Mouse (Mus musculus) heart, postnatal 0 days (tissue): ENCODE data around the gene Speg. TPM values are rescaled to one million over a fixed set of nuclear protein-coding genes. Genes with fewer than 3 reads are reported as not detected.

Experiments
- ATAC-seq: fragments of 200-750 bp; cut with Nextera tagmentation; 2 replicates; pipeline ENCODE4 v1.8.0; 2017; ENCODE audit warnings: low read depth, moderate number of reproducible peaks, moderate library complexity; ENCODE audit not compliant: insufficient read depth
- DNase-seq: peaks from one replicate; pipeline ENCODE4 v3.0.0-alpha.2; 2016; ENCODE audit warnings: low spot score
- H3K27ac ChIP-seq: fragments of 300-500 bp; sonication (generic); 2 replicates; pipeline ENCODE4 v1.5.1; 2014; ENCODE audit warnings: low read depth, mild to moderate bottlenecking
- H3K27me3 ChIP-seq: fragments of 300-500 bp; sonication (generic); 2 replicates; pipeline ENCODE4 v1.6.1; 2014; ENCODE audit warnings: low read length, mixed read lengths; ENCODE audit not compliant: control insufficient read depth, insufficient read depth
- H3K36me3 ChIP-seq: fragments of 300-500 bp; sonication (generic); replicated peaks from 2 replicates; pipeline ENCODE4 v1.6.1; 2014; ENCODE audit warnings: low read length, mixed read lengths; ENCODE audit not compliant: control insufficient read depth, insufficient read depth
- H3K4me1 ChIP-seq: fragments of 300-500 bp; sonication (generic); 2 replicates; pipeline ENCODE4 v1.6.1; 2014; ENCODE audit warnings: antibody characterized with exemption; ENCODE audit not compliant: control insufficient read depth, insufficient read depth
- H3K4me2 ChIP-seq: fragments of 300-500 bp; sonication (generic); 2 replicates; pipeline ENCODE4 v1.6.1; 2014; ENCODE audit warnings: low read depth, mild to moderate bottlenecking, low read length, moderate library complexity
- H3K4me3 ChIP-seq: fragments of 300-500 bp; sonication (generic); 2 replicates; pipeline ENCODE4 v1.5.1; 2014; ENCODE audit warnings: low read depth, low read length
- H3K9ac ChIP-seq: fragments of 300-500 bp; sonication (generic); replicated peaks from 2 replicates; pipeline ENCODE4 v1.6.1; 2014; ENCODE audit warnings: low read depth, low read length, mixed read lengths
- H3K9me3 ChIP-seq: fragments of 300-500 bp; sonication (generic); replicated peaks from 2 replicates; pipeline ENCODE4 v1.6.1; 2016; ENCODE audit warnings: low read length; ENCODE audit not compliant: control insufficient read depth
- CTCF ChIP-seq: IDR thresholded peaks from 2 replicates; pipeline ENCODE4 v1.5.1; 2016; ENCODE audit warnings: antibody characterized with exemption, control low read depth, low read depth
- EP300 ChIP-seq: IDR thresholded peaks from 2 replicates; pipeline ENCODE4 v1.6.1; 2016; ENCODE audit warnings: antibody characterized with exemption, low read depth
- WGBS: fragments of 180-500 bp; shearing (Covaris S2); extraction: QIAGEN DNeasy Blood & Tissue Kit; methylation state at CpG from one replicate; pipeline ENCODE4 v1.1.7; 2014; 5-methylcytosine and 5-hydroxymethylcytosine counted together
- polyA plus RNA-seq: library from polyadenylated mRNA; unstranded; fragments of >200 nt; fragmentation: Nextera tagmentation; extraction: Ambion mirVana; gene quantifications from 2 replicates; pipeline ENCODE4 v1.2.1, GENCODE M21; 2015
- total RNA-seq: library from RNA; depleted of rRNA; stranded (reverse); fragments of >200 nt; gene quantifications from 2 replicates; pipeline ENCODE4 v1.2.3, GENCODE M21; 2014; ENCODE audit warnings: low replicate concordance

The Speg gene
- total and polyA plus RNA-seq, 2 experiments from 2014 or later, result 30.2 to 95.0 TPM

- ATAC-seq, result no peak
- no peak overlapping the region for H3K27ac ChIP-seq
- DNase-seq, result no peak
- no peak overlapping the region for H3K4me2 ChIP-seq
- 53% methylated on average over 11 of the region's 11 CpGs for WGBS
- TF ChIP-seq EP300 (no peak), CTCF (no peak)
- H3K36me3 ChIP-seq, result no peaks in the 10 kb centered on the region
- no peaks in the 10 kb centered on the region for H3K9me3 ChIP-seq
- H3K9ac ChIP-seq, result no peak overlapping the region
- no peaks in the 10 kb centered on the region for H3K4me1 ChIP-seq
- no peak overlapping the region for H3K4me3 ChIP-seq
- peaks cover 6% of the 10 kb centered on the region; the same call in 1 of the 2 replicates for H3K27me3 ChIP-seq
Observed at GRCm38 (mm10) chr1:75338091-75338694, 36.9 kb upstream of the Speg start.

- Histone ChIP-seq H3K27ac (no peak overlapping the region), H3K9ac (no peak overlapping the region), H3K4me1 (peaks cover 6% of the 10 kb centered on the region), H3K36me3 (no peaks in the 10 kb centered on the region), H3K4me2 (no peak overlapping the region), H3K4me3 (no peak overlapping the region), H3K27me3 (peaks cover 6% of the 10 kb centered on the region; the same call in 1 of the 2 replicates), H3K9me3 (no peaks in the 10 kb centered on the region)
- DNase-seq (no peak), ATAC-seq (no peak)
- 66% methylated on average over 9 of the region's 9 CpGs for WGBS
- no peak for TF ChIP-seq EP300
Observed at GRCm38 (mm10) chr1:75339337-75339736, 35.8 kb upstream of the Speg start.

DNA sequence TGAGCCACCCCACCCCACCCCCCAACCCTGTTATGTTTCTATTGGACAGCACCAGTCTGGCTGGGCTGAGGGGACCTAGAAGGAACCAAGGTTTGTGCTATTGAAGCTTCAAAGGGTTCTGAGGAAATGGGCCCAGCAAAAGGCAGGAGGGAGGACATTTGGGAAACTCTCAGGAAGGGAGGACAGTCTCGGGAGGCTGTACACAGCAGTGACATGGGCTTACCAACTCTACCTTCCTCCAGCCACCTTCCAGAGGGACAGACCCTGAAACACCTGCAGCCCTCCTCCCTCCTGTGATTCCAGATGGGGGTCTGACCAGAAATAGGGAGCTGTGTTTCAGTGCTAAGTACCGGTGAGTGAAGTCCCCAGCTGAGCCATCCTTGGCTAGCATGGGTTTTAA lies 34.6 kb upstream of the Speg start:
- Histone ChIP-seq H3K27me3 (peaks cover 6% of the 10 kb centered on the region; the same call in 1 of the 2 replicates), H3K4me3 (no peak overlapping the region), H3K9ac (no peak overlapping the region), H3K4me1 (peaks cover 16% of the 10 kb centered on the region), H3K9me3 (no peaks in the 10 kb centered on the region), H3K4me2 (no peak overlapping the region), H3K36me3 (no peaks in the 10 kb centered on the region), H3K27ac (no peak overlapping the region)
- ATAC-seq (no peak), DNase-seq (no peak)
- 70% methylated on average over 2 of the region's 2 CpGs for WGBS
- TF ChIP-seq EP300 (no peak), CTCF (no peak)

GRCm38 (mm10) chr1:75342874-75343416 lies 32.2 kb upstream of the Speg start:
- DNase-seq, result peak; percentile 79
- Histone ChIP-seq H3K27ac (no peak overlapping the region), H3K36me3 (no peaks in the 10 kb centered on the region), H3K4me2 (no peak overlapping the region), H3K4me3 (no peak overlapping the region), H3K9me3 (no peaks in the 10 kb centered on the region), H3K27me3 (peaks cover 6% of the 10 kb centered on the region; the same call in 1 of the 2 replicates), H3K9ac (no peak overlapping the region), H3K4me1 (peaks cover 27% of the 10 kb centered on the region)
- whole genome bisulfite sequencing, result under 1% methylated on average over 8 of the region's 8 CpGs
- ATAC-seq, result no peak
- TF ChIP-seq CTCF (peak; percentile 90), EP300 (no peak)

GRCm38 (mm10) chr1:75344291-75345035 lies 30.6 kb upstream of the Speg start:
- Histone ChIP-seq H3K36me3 (no peaks in the 10 kb centered on the region), H3K4me3 (no peak overlapping the region), H3K27ac (peak overlapping the region; percentile 40), H3K9me3 (no peaks in the 10 kb centered on the region), H3K27me3 (peaks cover 6% of the 10 kb centered on the region; the same call in 1 of the 2 replicates), H3K4me2 (no peak overlapping the region), H3K9ac (no peak overlapping the region), H3K4me1 (peaks cover 33% of the 10 kb centered on the region)
- DNase-seq, result no peak
- TF ChIP-seq CTCF, result no peak
- TF ChIP-seq EP300, result no peak
- WGBS, result 9% methylated on average over 15 of the region's 15 CpGs
- peak; percentile 19 for ATAC-seq
